Mouse (Mus musculus): ENCODE data around the gene Faim.

DNA sequence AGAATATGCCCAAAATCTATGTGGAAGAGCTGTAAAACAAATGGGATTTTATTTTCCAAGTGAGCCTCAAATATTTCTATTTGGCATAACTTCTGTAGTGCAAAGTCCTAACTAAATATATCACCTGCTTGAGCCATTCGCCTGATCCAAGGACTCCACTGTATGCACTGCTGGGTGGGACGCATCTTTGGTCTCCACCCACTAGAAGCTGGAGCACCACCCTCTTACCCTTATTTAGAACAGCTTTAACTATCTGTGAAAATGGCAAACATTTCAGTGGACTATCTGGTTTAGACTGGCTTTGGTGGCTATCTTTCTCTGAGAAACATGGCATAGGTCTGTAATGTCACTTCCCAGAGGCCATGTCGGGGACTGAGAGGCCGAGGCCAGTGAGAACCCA lies 56.5 kb downstream of the Faim start:
- no peak for TF ChIP-seq POLR2A (IDR thresholded peaks at IDR 0.05; ENCODE audit: control insufficient read depth, extremely low read depth, insufficient read depth, low read length, poor library complexity)
- no peak for TF ChIP-seq CTCF (IDR thresholded peaks at IDR 0.05; ENCODE audit: borderline replicate concordance, control insufficient read depth, extremely low read depth, insufficient read depth, low read length, poor library complexity)
